Comparison of ENCODE assay signal across 8 mouse cellular contexts in the genomic region with DNA sequence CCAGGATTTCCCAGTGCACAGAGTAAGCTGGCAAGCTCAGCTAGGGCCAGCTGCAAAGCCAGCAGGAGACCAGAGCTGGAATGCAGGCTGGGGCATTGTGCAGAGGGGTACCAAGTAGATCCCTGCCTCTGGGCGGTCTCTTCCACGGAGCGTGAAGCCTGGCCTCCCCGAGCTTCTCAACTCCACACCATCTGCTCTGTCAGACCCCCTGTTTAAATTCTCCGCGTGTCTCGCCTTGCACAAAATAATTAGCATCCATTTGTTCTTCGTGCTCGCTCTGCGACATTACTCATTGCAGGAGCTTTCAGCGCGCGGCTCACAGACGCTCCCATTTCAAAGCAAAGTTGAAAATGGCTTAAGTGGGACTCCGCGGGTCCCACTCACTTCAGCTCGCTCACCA.
A peak's percentile ranks its signal among the peaks of the same experiment; 100 is the strongest.
DNase-seq lines count a peak whose midpoint lies in the region; ATAC-seq and TF ChIP-seq lines count a peak whose summit lies in the region.

No protein-coding gene starts in this region.

- H3K4me3 ChIP-seq in cerebellum, adult 2 months (replicated peaks; ENCODE audit: insufficient read depth, low read depth, low read length) = no peak overlapping the region
- H3K4me3 ChIP-seq in hindbrain, embryonic 15.5 days = no peak overlapping the region; the same call in 1 of the 2 replicates

- TF ChIP-seq POLR2A in cerebellum, adult 2 months (IDR thresholded peaks at IDR 0.05; ENCODE audit: borderline replicate concordance, insufficient read depth, low read length) = no peak

- no peak for TF ChIP-seq CTCF in cerebellum, adult 2 months (IDR thresholded peaks at IDR 0.05; ENCODE audit: borderline replicate concordance, insufficient read depth, low read depth, low read length)

- no peaks in the 10 kb centered on the region for H3K27me3 ChIP-seq in cerebellum, adult 2 months (ENCODE audit: control insufficient read depth, insufficient read depth, low read length)
- no peaks in the 10 kb centered on the region for H3K27me3 ChIP-seq in hindbrain, embryonic 15.5 days

- no peaks in the 10 kb centered on the region for H3K9me3 ChIP-seq in hindbrain, embryonic 15.5 days

- DNase-seq in cerebellum, adult 2 months = peak; percentile 28 to 38
- DNase-seq in cerebellum, postnatal 36 days = no peak
- DNase-seq in embryo, embryonic 11.5 days (ENCODE audit: low read depth, low spot score) = peak; percentile 22
- DNase-seq in mesoderm, embryonic 11.5 days (ENCODE audit: low read depth, low spot score) = peak; percentile 61
- no peak for DNase-seq in ovary, adult 18-20 months (ENCODE audit: low spot score)
- DNase-seq in gastrocnemius, postnatal 4 days (ENCODE audit: low spot score in 2 of 2) = no peak

- H3K4me1 ChIP-seq in cerebellum, adult 2 months (ENCODE audit: control insufficient read depth, insufficient read depth, low read length) = peaks cover 17% of the 10 kb centered on the region
- peaks cover 28% of the 10 kb centered on the region for H3K4me1 ChIP-seq in hindbrain, embryonic 15.5 days (replicated peaks)

- peak overlapping the region; percentile 5; the same call in 1 of the 2 replicates for H3K27ac ChIP-seq in cerebellum, adult 2 months (ENCODE audit: insufficient read depth, low read length)
- peak overlapping the region; percentile 63 for H3K27ac ChIP-seq in hindbrain, embryonic 15.5 days (replicated peaks)

- 2% methylated on average over 17 of the region's 17 CpGs for whole genome bisulfite sequencing in cerebellum, adult 2 months
- WGBS in hindbrain, embryonic 15.5 days = 1% methylated on average over 17 of the region's 17 CpGs

- peak overlapping the region; percentile 41 for H3K4me2 ChIP-seq in hindbrain, embryonic 15.5 days

- no peaks in the 10 kb centered on the region for H3K36me3 ChIP-seq in hindbrain, embryonic 15.5 days

- no peak overlapping the region for H3K9ac ChIP-seq in hindbrain, embryonic 15.5 days

- peak; percentile 79 for ATAC-seq in hindbrain, embryonic 15.5 days (ENCODE audit: low FRiP score, low read depth)
- ATAC-seq in erythroid progenitor cell, adult 5-6 weeks (replicated peaks; ENCODE audit: low FRiP score, poor library complexity, severe bottlenecking) = no peak

Comparison
In these comparisons a context has a peak if more than half of its experiments do, and no peak if none do; other contexts are left out.
1. DNase-seq: peak in cerebellum, adult 2 months (2 of 2), embryo, embryonic 11.5 days (single experiment) and mesoderm, embryonic 11.5 days (single experiment); none in cerebellum, postnatal 36 days (0 of 2), ovary, adult 18-20 months (single experiment) and gastrocnemius, postnatal 4 days (0 of 2).